Mouse (Mus musculus) spleen, adult 12 weeks (tissue): ENCODE measurements around the gene Tsen2.

Source experiments
- DNase-seq: peaks from one replicate; pipeline ENCODE4 v3.0.0; 2022; ENCODE audit warnings: low spot score

Tsen2 gene

DNA sequence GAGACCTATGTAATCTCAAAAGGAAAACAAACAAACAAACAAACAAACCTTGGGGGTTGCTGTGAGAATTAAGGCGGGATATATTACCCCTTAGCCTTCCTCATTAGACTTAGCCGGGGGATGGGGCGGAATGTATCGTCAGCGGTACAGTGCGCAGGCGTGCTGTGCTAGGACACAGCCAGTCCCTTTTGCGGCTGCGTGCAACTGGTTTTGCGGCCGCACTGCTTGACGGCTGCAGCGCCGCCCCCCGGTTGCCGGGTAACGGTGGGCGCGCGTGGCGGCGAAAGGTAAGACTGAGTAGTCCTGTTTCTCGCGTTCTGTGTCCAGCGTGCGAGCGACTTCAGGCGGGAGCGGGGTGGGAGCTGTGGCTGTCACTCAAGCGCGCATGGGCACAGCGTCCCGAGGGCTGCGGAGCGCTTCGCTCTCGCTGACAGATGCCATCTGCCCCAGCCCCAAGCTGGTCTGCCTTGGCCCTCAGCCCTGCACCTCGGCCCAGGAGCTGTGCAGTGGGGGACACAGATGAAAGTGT is at the start of gene Tsen2:
Gene Tsen2, plus strand, starts transcription at position 223 of the 529 bp plus-strand sequence.
- DNase-seq: peak; percentile 93

DNA sequence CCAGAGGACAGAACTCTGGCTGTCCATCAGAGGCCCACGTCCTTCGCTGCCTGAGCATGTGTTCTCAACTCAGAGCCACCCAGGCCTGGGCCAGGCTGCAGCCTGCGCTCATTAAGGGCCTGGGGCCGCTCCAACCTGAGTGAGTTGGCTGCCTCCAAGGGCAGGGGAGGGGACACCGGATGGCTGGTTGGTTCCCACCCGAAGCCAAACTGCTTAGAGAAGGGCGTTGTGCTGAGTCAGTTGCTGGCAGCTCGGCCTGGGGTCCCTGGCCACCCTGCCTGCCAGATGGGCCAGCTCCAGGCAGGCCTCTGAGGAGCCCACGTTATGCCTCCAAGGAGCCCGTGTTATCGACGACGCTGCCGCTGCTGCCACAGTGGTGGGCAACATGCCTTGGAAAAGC is 44.9 kb upstream of the Tsen2 start:
- no peak for DNase-seq

DNA sequence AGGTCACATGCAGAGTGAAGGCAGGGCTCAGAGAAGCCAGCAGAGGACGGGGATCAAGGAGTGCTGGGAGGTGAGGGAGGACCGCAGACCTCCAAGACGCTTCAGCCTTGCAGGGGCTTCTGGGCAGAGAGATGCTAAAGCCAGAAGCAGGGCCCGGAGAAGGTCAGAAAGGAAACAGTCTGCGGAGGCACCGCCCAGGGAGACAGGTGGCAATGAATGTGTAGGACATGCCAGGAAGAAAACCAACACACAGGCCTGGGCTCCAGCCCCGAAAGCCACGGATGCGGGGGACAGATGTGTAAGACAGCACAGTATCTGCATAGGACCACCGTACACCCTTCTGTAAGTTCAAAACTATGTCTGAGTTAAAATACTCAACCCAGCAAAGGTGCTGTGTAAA is 44.2 kb upstream of the Tsen2 start:
- no peak for DNase-seq

DNA sequence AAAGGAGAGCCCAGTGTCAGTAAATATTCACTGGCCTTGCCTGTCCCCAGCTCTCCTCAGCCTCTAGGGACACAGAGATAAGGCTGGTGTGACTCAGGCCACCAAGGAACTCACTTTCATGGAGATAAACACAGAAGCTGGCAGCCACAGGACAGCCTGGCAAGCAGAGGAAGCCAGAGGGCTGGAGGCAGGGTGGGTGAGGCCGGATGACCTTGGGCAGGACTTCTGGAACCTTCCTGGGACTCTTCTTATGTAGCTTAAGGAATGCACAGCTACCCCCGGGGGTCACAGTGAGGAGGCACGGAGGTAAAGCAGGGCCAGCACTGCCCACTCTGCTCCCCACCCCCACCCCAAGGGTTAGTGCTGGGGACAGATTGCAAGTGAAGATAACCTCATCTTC is 43.3 kb upstream of the Tsen2 start:
- no peak for DNase-seq

DNA sequence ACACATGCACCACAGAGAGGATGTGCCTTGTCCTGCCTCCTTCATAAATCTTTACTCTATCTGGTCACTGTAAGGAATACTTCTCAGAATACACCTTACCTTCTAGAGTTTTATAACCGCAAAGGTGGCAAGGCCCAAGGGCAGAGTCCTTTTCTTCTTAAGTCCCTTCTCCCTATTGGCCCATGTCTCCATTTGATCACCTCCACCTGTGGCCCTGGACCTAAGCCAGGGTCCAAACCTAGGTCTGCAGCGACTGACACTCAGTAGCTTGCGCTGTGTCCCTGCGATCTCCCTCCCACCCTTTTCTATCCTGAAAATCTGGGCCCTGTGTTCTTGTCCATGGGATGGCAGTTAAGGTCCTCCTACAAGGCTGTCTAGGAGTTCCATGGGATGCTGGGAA is 41.4 kb upstream of the Tsen2 start:
- DNase-seq: no peak

DNA sequence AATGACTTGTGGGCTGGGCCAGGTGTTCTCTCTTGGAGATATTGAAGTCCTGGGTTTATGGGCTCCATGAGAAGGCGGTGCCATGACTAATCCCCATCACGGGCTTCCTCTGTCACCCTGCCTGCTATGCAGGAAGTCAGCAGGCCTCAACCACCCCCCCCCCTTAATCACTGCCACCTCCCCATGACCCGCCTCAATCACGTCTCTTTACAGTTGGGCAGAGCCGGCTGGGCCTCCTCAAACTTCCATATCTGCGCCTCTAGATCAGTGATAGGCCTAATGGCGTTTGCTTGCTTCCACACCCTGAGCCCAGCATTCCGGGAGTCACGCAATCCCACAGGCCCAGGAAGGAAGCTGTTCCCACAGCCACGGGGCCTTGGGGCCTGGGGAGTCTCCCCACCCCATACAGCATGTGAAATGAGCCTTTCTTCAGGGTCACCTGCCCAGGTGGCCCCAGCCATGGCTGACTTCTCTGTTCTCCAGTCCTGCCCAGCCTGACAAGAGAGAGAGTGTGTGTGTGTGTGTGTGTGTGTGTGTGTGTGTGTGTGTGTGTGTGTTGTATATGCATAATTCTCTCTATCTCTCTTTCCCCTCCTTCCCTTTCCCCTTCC is 40.8 kb upstream of the Tsen2 start:
- DNase-seq: no peak

DNA sequence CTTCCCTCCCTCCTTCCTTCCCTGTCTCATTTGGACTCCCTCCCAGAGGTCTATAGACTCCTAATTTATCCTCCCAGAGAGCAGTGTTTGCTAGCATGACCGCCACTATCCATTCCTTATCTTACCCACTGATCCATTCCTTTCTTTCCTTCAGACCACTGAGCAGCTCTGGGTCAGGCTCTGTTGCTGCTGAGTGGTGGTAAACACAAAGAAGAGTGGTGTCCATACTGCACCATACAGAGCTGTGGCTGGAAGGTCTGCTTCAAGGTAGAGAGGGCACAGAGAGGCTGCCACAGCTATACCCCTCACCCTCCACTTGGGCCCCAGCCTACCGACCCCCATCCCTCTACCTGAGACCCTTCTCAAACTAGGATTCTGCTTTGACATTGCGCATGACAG is 40.3 kb upstream of the Tsen2 start:
- DNase-seq: no peak

DNA sequence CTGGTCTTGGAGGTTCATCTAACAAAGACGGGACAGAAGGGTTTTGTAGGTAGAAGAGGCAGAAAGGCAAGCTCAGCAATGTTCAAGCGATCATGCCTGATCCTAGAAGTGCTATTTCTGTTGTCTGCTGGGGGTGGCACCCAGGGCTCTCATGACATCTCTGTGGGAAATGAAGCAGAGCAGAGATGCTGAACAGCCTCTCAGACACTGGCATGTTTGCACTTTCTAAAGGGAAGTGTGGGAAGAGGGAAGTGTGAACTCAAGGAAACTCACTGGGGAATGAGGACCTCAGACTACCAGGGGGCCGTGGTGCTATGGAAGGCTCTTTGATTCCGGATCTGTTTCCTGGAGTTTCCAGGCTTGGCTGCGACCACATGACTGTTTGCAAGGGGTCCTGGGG is 39.5 kb upstream of the Tsen2 start:
- no peak for DNase-seq

DNA sequence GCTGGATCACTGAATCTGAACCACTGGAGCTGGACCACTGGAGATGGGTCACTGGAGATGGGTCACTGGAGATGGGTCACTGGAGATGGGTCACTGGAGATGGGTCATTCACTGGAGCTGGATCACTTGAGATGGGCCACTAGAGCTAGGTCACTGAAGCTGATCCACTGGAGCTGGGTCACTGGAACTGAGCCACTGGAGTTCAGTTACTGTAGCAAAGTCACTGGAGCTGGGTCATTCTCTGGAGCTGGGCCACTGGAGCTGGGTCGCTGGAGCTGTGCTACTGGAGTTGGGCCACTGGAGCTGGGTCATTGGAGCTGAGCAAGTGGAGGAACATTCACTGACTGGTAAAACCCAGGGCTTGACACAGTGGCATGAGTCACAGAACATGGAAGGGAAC is 38.0 kb upstream of the Tsen2 start:
- no peak for DNase-seq

DNA sequence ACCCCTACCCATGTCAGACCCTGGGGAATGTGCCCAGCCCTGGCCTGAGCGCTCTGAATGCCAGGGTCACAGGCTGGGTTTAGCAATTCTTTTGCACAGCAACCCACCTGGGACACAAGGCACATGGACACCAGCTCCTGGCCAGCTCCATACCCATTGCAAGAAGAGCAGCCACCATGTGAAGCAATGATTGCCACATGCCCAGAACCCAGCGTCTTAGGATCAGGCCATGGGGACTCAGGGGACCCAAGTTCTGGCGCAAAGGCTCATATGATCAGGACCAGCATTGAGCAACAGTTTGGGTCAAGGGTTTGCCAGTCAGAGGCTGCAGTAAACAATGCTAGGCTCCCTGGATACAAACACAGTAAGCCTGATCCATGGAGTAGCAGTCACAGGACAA is 33.0 kb upstream of the Tsen2 start:
- DNase-seq: no peak

DNA sequence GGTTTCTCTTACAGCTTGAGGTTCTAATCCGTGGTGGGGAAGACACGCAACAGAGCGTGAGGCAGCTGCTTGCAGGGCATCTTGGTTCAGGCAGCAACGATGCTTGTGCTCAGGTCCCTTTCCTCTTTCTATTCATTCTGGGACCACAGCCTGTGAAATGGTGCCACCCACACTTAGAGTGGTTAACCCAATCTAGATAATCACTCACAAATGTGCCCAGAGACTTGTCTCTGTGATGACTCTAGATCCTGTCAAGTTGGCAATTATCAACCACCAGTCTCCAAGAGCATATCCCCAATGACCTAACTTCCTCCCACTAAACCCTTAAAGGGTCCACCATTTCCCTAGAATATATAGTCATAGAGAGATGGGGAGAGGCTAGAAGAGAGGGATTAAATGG is 31.3 kb upstream of the Tsen2 start:
- no peak for DNase-seq

DNA sequence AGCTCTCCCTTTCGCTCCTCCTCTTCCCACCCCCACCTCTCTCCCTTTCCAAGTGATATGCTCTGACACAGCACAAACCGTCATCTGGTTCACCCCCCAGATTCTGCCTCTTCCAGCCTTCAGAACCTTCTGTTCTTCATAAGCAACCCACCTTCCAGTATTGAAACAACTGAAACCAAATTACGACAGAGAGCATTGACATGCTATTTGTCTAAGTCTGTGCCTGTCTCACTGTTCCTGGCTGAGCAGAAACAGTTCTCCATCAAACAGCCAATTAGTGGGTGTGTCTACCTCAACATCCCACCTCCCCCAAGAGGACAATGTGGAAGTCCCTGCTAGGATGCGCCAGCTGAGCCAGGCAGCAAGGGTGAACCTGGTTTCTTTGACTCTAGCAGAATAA is 26.6 kb upstream of the Tsen2 start:
- DNase-seq: no peak

DNA sequence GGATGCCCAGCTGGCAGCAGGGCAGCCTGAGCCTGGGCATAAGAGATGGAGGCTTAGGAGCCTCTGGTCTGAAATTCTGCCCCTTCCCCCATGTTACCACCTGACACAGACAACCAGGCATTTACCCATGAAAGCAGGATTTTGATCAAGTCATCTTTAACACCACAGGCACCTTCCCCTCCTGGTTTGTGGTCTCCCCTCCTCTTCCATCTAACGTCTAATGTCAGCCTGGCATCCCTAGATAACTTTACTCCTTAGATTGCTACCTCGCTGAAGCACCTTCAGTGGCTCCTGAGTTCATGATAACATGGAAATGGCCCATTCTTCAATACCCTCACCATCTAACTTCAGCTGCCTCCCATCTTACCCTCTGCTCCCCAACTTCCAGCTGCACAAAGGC is 26.1 kb upstream of the Tsen2 start:
- DNase-seq: no peak

DNA sequence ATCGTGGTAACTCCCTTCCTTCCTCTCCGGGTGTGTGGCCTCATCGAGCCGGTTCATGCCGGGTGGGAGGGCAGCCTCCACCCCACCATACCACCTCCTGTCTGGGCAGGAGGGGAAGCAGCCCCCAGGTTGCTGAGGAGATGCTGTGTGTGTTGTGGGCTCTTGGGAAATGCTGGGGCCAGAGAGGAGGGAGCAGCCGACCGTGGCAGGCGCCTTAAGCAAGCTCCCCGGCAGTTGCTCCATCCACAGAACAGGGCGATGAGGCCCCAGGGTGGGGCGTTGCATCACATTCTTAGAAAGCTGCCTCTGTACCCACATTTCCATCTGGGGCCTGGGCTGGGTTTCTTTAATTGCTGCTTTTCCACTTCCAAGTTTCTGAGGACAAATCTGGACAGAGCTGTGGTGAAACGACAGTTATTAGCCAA is 25.2 kb upstream of the Tsen2 start:
- no peak for DNase-seq

DNA sequence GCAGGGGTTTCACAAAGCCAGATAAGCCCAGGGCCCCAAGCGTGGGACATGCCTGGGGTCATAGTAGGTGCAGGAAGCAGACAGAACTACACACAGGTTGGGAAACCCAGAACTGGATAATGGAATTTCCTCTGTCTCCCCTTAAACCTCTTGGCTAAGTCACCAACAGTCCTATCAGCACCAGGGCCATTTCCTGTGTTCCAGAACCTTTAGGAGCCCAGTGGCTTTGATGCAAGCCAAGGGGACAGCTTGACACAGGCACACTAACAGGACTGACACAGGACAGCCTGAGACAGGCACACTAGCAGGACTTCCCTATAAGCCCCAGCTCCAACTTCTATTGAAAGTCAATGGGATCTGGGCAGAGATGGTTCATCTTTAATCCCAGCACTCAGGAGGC is 22.5 kb upstream of the Tsen2 start:
- no peak for DNase-seq

DNA sequence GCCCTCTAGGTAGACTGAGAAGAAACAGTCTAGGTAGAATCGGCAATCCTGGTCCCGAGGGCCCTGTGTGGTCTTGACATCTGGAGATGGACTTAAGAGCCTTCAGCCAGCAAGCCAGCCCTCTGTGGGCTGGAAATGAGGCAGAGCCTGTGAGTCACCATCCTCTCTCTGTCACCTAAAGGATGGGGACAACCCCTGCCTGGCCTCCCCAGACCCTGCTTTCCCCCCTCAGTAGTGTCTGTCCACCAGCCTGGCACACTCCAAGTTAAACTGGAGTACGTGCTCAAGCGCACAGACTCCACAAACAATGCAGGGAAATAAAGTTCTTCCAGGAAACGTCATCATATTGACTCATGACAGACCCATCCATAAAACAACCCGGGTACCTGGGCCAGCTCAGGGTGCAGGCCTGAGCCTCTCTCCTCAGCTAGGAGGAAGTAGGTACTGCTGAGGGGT is 21.7 kb upstream of the Tsen2 start:
- DNase-seq: no peak

DNA sequence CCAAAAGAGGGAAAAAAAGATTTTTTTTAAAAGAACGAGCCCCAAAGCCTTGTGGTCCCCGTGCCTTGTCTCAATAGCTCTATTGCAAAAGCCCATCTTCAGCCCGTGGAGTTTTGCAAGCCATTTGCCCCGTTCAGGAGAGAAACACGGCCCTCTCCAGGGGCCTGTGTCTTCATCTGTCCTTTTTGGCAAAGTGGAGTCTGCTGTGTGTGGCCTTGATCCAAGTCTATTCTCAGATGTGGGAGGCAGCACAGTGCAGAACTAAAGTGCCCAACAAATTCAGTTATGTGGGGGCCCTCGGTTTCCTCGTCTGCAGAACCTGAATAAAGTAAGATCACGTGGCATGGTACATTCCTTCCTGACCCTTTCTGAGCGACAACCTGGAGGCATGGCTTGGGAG is 21.3 kb upstream of the Tsen2 start:
- DNase-seq: no peak

DNA sequence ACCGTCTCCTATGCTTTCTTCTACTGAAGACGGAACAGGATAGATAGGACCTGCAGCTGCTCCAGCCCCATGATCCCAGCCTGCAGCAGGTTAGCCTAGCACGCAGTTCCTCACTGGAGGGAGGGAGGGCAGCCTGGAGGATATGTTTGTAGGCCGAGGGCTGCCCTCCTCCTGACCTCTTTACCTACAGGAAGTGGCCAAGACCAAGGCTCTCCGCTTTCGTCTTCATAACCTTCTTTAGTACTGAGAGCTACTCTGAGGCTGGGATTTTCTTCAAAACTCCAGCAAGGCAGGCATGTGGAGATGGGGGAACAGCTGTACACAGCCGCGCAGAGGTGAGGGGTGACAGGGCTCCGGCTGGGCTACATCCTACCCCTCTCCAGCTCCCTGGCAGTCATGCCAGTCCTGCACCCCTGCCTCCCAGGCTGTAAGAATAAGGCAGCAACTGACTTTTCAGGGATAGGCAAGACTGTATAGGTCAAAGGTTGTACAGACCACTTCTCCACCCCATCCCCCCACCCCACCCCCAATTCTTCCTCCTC is 19.9 kb upstream of the Tsen2 start:
- DNase-seq: no peak

DNA sequence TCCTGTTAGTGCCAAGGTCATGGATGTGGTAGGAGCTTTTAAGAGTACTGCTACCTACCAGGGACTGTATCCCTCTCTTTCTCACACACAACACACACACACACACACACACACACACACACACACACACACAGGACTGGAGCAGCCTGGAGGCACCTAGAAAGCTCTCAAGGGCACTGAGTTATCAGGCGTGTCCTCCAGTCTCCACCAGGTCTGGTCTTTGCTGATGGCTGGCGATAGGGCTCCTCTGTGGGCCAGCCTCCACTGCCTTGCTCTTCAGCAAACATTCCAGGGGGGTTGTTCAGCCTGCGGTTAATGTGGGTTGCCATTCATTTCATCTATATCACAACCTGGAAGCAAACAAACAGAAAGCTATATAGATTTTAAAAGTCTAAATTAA is 17.0 kb upstream of the Tsen2 start:
- DNase-seq: no peak

DNA sequence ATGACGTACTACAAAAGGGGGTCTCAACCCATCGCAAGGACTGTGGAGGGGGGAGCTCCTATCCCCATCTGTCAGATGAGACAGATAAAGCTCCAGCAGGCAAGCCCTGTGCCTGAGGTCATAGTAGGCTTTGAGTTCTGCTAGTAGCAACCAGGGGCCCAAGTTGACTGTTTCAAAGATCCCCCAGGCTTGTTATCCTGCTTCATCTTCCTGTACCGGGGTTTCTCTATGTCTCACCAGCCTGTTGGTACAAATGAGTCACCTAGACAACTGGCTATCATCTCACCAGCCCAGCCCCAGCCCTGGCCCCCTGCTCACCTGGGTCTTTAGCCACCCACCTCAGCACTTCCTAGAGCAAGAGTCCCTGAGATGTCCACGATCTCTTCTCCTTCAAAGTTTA is 16.1 kb upstream of the Tsen2 start:
- DNase-seq: no peak

DNA sequence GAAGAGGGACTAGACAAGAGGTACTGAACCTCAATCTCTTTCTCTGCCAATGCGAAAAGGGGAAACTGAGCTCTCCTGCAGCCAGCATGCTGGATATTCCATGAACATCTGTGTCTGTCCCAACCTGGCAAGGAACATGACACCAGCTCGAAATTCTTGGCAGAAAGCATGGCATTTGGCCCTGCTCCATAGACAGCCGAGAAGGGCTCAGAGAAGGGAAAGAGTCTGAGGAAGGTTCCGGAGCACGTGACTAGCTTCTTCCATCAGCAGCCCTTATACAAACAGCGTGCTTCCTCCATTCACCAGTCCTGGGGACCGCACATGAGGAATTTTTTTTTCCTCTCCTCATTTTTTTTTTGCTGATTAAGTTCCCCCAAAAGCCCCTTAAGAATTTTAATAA is 9.8 kb upstream of the Tsen2 start:
- DNase-seq: no peak

DNA sequence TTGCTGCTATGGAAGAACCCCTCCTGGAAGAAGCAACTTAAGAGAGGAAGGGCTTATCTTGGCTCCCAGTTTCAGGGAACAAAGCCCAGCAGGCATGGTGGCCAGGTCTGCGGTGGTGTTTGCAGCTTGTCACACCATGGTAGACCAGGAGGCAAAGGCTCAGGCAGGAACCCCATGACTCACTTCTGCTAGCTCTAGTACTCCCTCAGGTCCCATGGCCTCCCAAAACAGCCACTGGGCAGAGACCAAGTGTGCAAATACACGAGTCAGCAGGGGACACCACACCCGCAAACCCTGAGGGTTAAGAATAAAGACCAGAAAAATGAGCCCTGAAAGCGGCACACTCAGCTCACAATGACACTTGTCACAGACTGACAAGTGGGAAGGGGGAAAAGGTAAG is 8.3 kb upstream of the Tsen2 start:
- DNase-seq: no peak

DNA sequence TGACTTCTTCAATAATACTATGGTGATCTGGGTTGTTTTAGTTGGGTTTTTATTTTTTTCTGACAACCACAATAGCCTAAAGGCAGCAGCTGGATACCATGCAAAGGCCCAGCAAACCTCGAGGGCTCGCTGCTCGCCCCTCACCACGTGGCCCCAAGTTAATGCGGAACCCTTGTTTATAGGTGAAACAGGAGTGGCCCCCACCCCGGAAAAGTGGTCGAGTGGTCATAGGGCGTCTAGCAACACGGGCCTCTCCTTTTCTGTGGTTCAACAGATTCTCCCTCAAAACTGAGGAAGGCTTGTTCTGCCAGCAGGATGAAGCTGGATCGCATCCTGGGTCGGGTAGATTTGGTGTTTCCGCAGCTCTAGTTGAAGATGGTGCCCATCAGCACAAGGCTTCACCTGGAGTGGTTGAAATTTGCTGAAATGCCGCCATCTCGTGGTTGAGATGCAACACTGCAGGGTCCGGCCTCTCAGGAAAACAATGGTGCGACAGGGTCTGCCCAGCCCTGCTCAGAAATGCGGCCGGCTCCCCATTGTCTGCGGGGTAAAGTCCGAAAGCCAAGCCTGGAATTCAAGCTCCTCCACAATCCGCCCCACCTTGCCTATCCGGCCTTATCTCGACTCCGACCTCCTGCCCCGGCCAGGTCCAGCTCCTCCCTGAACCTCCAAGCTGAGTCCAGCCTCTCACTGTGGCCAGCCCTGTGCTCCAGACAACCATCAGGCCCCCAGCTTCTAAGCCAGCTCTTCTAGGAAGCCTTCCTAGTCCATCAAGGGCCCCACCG is 5.6 kb upstream of the Tsen2 start:
- DNase-seq: peak; percentile 46
